Mouse (Mus musculus) E14TG2a.4 (cell line): Measurements from ENCODE around the gene Btbd6.

Experiments used
- CTCF ChIP-seq: conservative IDR thresholded peaks from 2 replicates; pipeline ENCODE4 v1.5.1; 2014; ENCODE audit warnings: low read length
- POU5F1 ChIP-seq: IDR thresholded peaks from 2 replicates; pipeline ENCODE4 v1.6.1; 2014; ENCODE audit warnings: low read length, borderline replicate concordance

DNA sequence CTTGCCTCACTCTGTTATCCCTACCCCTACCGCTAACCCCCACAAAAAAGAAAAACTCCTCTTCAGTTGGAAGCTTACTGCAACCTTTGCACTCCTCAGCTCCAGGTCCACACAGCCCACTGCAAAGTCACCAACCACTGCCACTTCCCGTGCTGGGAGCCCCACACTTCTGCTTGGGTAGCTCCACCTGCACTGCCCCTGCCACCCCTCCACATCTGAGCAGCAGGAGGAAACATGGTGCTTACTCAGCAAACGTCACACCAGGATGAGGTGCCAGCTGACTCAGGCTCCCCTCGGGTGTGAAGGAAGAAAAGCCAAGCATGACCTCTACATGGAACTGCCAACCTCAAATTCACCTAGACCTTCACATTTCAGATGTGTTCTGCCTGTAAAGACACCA lies 17.9 kb downstream of the Btbd6 start:
- TF ChIP-seq CTCF (no peak), POU5F1 (no peak)
